ENCODE assay signal across 18 mouse cellular contexts in genomic region chr14:73180671-73181070, GRCm38 (mm10). TPM values are rescaled to one million over a fixed set of nuclear protein-coding genes. Genes with fewer than 3 reads are reported as not detected.
DNase-seq lines count a peak whose midpoint lies in the region; ATAC-seq and TF ChIP-seq lines count a peak whose summit lies in the region.
"Had no signal": no experiment of that assay in that cellular context is flagged by ENCODE, and none has a peak within 500 bp of the region (broad histone marks: within the 10 kb centered on the region; RNA-seq: fewer than 3 reads in every experiment).

No protein-coding gene starts in this region.

- 0 out of 2 replicates have a peak, but pooled peaks cover 4% of the 10 kb centered on the region for H3K9me3 ChIP-seq in heart, embryonic 13.5 days
- H3K9me3 ChIP-seq in CH12.LX (replicated peaks; ENCODE audit: low read length): no peaks in the 10 kb centered on the region
- H3K9me3 ChIP-seq: hindbrain, embryonic 15.5 days; lung, embryonic 15.5 days had no signal

- no peak overlapping the region for H3K4me2 ChIP-seq in heart, embryonic 13.5 days
- no peak overlapping the region for H3K4me2 ChIP-seq in CH12.LX (ENCODE audit: insufficient read depth, low read depth, poor library complexity, severe bottlenecking)
- H3K4me2 ChIP-seq: hindbrain, embryonic 15.5 days; limb, embryonic 15.5 days; lung, embryonic 15.5 days had no signal

- no peak for TF ChIP-seq POLR2A in CH12.LX (IDR thresholded peaks at IDR 0.05; ENCODE audit: low read depth, low read length)

- peaks cover 84% of the 10 kb centered on the region for H3K36me3 ChIP-seq in heart, embryonic 13.5 days
- H3K36me3 ChIP-seq in CH12.LX (replicated peaks in 1 of 2; ENCODE audit: control insufficient read depth in 1 of 2, insufficient read depth in 1 of 2, low read length in 1 of 2): peaks cover 18 to 40% of the 10 kb centered on the region in 2 experiments

- no peaks in the 10 kb centered on the region for H3K27me3 ChIP-seq in heart, embryonic 13.5 days (replicated peaks)
- no peaks in the 10 kb centered on the region for H3K27me3 ChIP-seq in CH12.LX (replicated peaks)
- H3K27me3 ChIP-seq: hindbrain, embryonic 15.5 days; limb, embryonic 15.5 days; lung, embryonic 15.5 days had no signal

- TF ChIP-seq EP300 in CH12.LX (IDR thresholded peaks at IDR 0.05; ENCODE audit: low read length): no peak

- DNase-seq in heart, adult 8-10 months (ENCODE audit: low spot score): no peak
- DNase-seq in 3T3-L1 (ENCODE audit: low read depth, low spot score) (peak; percentile 48), CH12.LX (ENCODE audit: extremely low read depth) (peak; percentile 58)
- DNase-seq in cerebellum, postnatal 14 days: no peak
- no peak for DNase-seq in left cerebral cortex, adult 18-20 months (ENCODE audit: low spot score in 2 of 2)
- DNase-seq: adrenal gland, postnatal 36 days; heart, postnatal 10 days; kidney, adult 18-20 months; layer of hippocampus, adult 9-11 months; right cerebral cortex, adult 18-20 months; thymus, postnatal 14 days had no signal

- ATAC-seq in heart, embryonic 13.5 days (ENCODE audit: extremely low read depth, insufficient number of reproducible peaks, low FRiP score, low TSS enrichment): no peak
- peak; percentile 36 for ATAC-seq in granulocyte monocyte progenitor cell, adult 5-6 weeks (replicated peaks; ENCODE audit: poor library complexity, severe bottlenecking)
- ATAC-seq in CD4-positive, CD25-positive, alpha-beta regulatory T cell, adult 4 months: no peak
- ATAC-seq: midbrain, embryonic 16.5 days had no signal

- H3K79me2 ChIP-seq in CH12.LX (replicated peaks; ENCODE audit: control insufficient read depth, extremely low read depth, insufficient read depth, poor library complexity, severe bottlenecking): no peaks in the 10 kb centered on the region

- H3K4me1 ChIP-seq in heart, embryonic 13.5 days: peaks cover 32% of the 10 kb centered on the region
- peaks cover 0 to 24% of the 10 kb centered on the region in 2 experiments; a peak in 3 of 4 replicates for H3K4me1 ChIP-seq in CH12.LX (ENCODE audit: control insufficient read depth in 1 of 2, insufficient read depth in 2 of 2)
- H3K4me1 ChIP-seq: hindbrain, embryonic 15.5 days; limb, embryonic 15.5 days had no signal

- no peak overlapping the region for H3K4me3 ChIP-seq in heart, embryonic 13.5 days
- H3K4me3 ChIP-seq in CH12.LX (replicated peaks in 1 of 3; ENCODE audit: low read depth in 2 of 3, low read length in 2 of 3, poor library complexity in 1 of 3): no peak overlapping the region
- H3K4me3 ChIP-seq: hindbrain, embryonic 15.5 days; limb, embryonic 15.5 days; lung, embryonic 15.5 days had no signal

- WGBS in heart, embryonic 13.5 days: 65% methylated on average over 3 of the region's 3 CpGs

- TF ChIP-seq RAD21 in CH12.LX (IDR thresholded peaks at IDR 0.05; ENCODE audit: low read depth, low read length): no peak

- peak overlapping the region; percentile 42; the same call in 1 of the 2 replicates for H3K27ac ChIP-seq in heart, embryonic 13.5 days (replicated peaks)
- no peak overlapping the region for H3K27ac ChIP-seq in CH12.LX (ENCODE audit: insufficient read depth, low read depth)
- H3K27ac ChIP-seq: hindbrain, embryonic 15.5 days; limb, embryonic 15.5 days had no signal

- dilution Hi-C loops in CH12.LX (cut with MboI; ENCODE audit: extremely low pct_ligation_motif_present, extremely low pct_unique_long_range_greater_than_20kb, low sequenced_read_pairs): no loop called here

- no peak overlapping the region for H3K9ac ChIP-seq in heart, embryonic 13.5 days
- no peak overlapping the region for H3K9ac ChIP-seq in CH12.LX (ENCODE audit: insufficient read depth, low read depth)
- H3K9ac ChIP-seq: hindbrain, embryonic 15.5 days; limb, embryonic 15.5 days; lung, embryonic 15.5 days had no signal

- no peak for TF ChIP-seq CTCF in CH12.LX (conservative IDR thresholded peaks at IDR 0.05 in 1 of 2, IDR thresholded peaks at IDR 0.05 in 1 of 2; ENCODE audit: low read depth in 2 of 2, low read length in 2 of 2)

- in situ Hi-C loops in CH12.LX (cut with MboI; ENCODE audit: low pct_ligation_motif_present, low pct_unique_long_range_greater_than_20kb, low sequenced_read_pairs): no loop called here

TF ChIP-seq in CH12.LX, 34 proteins besides CTCF, POLR2A, EP300 and RAD21:
- no peak for TF ChIP-seq ELF1 (IDR thresholded peaks at IDR 0.05; ENCODE audit: low read depth, low read length)
- TF ChIP-seq PAX5 (IDR thresholded peaks at IDR 0.05; ENCODE audit: low read length): no peak
- no peak for TF ChIP-seq USF2 (conservative IDR thresholded peaks at IDR 0.05; ENCODE audit: low read depth, low read length)
- TF ChIP-seq ZC3H11A (IDR thresholded peaks at IDR 0.05; ENCODE audit: low read depth, low read length): no peak
- no peak for TF ChIP-seq SIN3A (IDR thresholded peaks at IDR 0.05; ENCODE audit: low read length)
- no peak for TF ChIP-seq POLR2AphosphoS2 (IDR thresholded peaks at IDR 0.05; ENCODE audit: low read depth, low read length)
TF ChIP-seq in CH12.LX: peak in this region for 0.

RNA-seq across cellular contexts. Expression of gene Lpar6, which starts 57.0 kb away (rescaled TPM):
- polyA plus RNA-seq in heart, embryonic 13.5 days (2015; fragmentation: Nextera tagmentation; extraction: Ambion mirVana): 7.8 and 8.4 TPM in 2 replicates
- total RNA-seq in heart, adult 8-10 months (2022): 1 to 10 TPM; 2.5 TPM
- total RNA-seq in CH12.LX (2012; rRNA removed) (2.9 and 3.1 TPM in 2 replicates), CH12.LX (2014; rRNA removed) (6.4 and 7.5 TPM in 2 replicates)
- 2.3 and 3.2 TPM in 2 replicates for polyA plus RNA-seq in CH12.LX (2012; ENCODE audit: insufficient read length, low read depth)
- 11.4 and 14.7 TPM in 2 replicates for total RNA-seq in granulocyte monocyte progenitor cell, adult 5-6 weeks (2014; fragmentation: Nextera tagmentation)
- total RNA-seq in granulocyte monocyte progenitor cell, adult 5-6 weeks (2017): 12.9 and 14.8 TPM in 2 replicates
- polyA plus RNA-seq in CD4-positive, CD25-positive, alpha-beta regulatory T cell, adult 4 months (2017; shearing (Covaris generic)): 10 to 100 TPM; 40.4 to 41.5 TPM
- total RNA-seq in left cerebral cortex, adult 18-20 months (2021): 1 to 10 TPM in 1 of 2 experiments, under 1 TPM in 1; 0.96 to 1.0 TPM

RNA-seq across cellular contexts. Expression of gene Rcbtb2, which starts 57.8 kb away (rescaled TPM):
- 61.2 and 61.9 TPM in 2 replicates for polyA plus RNA-seq in heart, embryonic 13.5 days (2015; fragmentation: Nextera tagmentation; extraction: Ambion mirVana)
- 10 to 100 TPM; 18.2 to 30.9 (median 21.1) TPM for total RNA-seq in heart, adult 8-10 months (2022)
- total RNA-seq in CH12.LX (2012; rRNA removed): 36.9 and 40.2 TPM in 2 replicates
- 47.6 and 49.0 TPM in 2 replicates for total RNA-seq in CH12.LX (2014; rRNA removed)
- 31.7 and 34.1 TPM in 2 replicates for polyA plus RNA-seq in CH12.LX (2012; ENCODE audit: insufficient read length, low read depth)
- total RNA-seq in granulocyte monocyte progenitor cell, adult 5-6 weeks (2014; fragmentation: Nextera tagmentation): 33.5 and 57.3 TPM in 2 replicates
- total RNA-seq in granulocyte monocyte progenitor cell, adult 5-6 weeks (2017): 28.0 and 35.6 TPM in 2 replicates
- polyA plus RNA-seq in CD4-positive, CD25-positive, alpha-beta regulatory T cell, adult 4 months (2017; shearing (Covaris generic)): 10 to 100 TPM; 55.6 to 61.4 TPM
- 10 to 100 TPM; 20.8 to 22.4 TPM for total RNA-seq in left cerebral cortex, adult 18-20 months (2021)

Comparison
In these comparisons a context has a peak if more than half of its experiments do, and no peak if none do; other contexts are left out.
1. DNase-seq: peak in 3T3-L1 (single experiment) and CH12.LX (single experiment); none in heart, adult 8-10 months (single experiment), cerebellum, postnatal 14 days (0 of 2) and left cerebral cortex, adult 18-20 months (0 of 2).